Mouse (Mus musculus): ENCODE results near the gene Nhlrc2. TPM values are rescaled to one million over a fixed set of nuclear protein-coding genes. Genes with fewer than 3 reads are reported as not detected.
A peak's percentile ranks its signal among the peaks of the same experiment; 100 is the strongest.

Gene Nhlrc2
- polyA plus RNA-seq, 1 experiment from 2014 or later, result 14.1 TPM

GRCm38 (mm10) chr19:56631451-56631901 is 83.4 kb downstream of the Nhlrc2 start:
- peak; percentile 45; the same call in 1 of the 2 replicates for ATAC-seq
- Histone ChIP-seq H3K27me3 (replicated peaks) (no peaks in the 10 kb centered on the region), H3K36me3 (no peaks in the 10 kb centered on the region), H3K9me3 (no peaks in the 10 kb centered on the region), H3K4me1 (replicated peaks) (peaks cover 9% of the 10 kb centered on the region), H3K4me2 (replicated peaks) (no peak overlapping the region), H3K27ac (no peak overlapping the region), H3K4me3 (replicated peaks) (no peak overlapping the region), H3K9ac (no peak overlapping the region)
- WGBS, result 32% methylated on average over 11 of the region's 11 CpGs

- no peak for ATAC-seq
- Histone ChIP-seq H3K27ac (no peak overlapping the region), H3K4me3 (replicated peaks) (no peak overlapping the region), H3K4me1 (replicated peaks) (no peaks in the 10 kb centered on the region), H3K27me3 (replicated peaks) (no peaks in the 10 kb centered on the region), H3K4me2 (replicated peaks) (no peak overlapping the region), H3K9me3 (0 out of 2 replicates have a peak, but pooled peaks cover 4% of the 10 kb centered on the region), H3K36me3 (no peaks in the 10 kb centered on the region), H3K9ac (no peak overlapping the region)
- WGBS, result 55% methylated on average over 12 of the region's 12 CpGs
Measured at GRCm38 (mm10) chr19:56637035-56637683, 89.1 kb downstream of the Nhlrc2 start.

GRCm38 (mm10) chr19:56637684-56638049 is 89.6 kb downstream of the Nhlrc2 start:
- no peak overlapping the region for H3K4me3 ChIP-seq (replicated peaks)
- WGBS, result 93% methylated on average over 9 of the region's 9 CpGs
- no peaks in the 10 kb centered on the region for H3K36me3 ChIP-seq
- ATAC-seq, result no peak
- H3K27me3 ChIP-seq (replicated peaks), result no peaks in the 10 kb centered on the region
- 0 out of 2 replicates have a peak, but pooled peaks cover 4% of the 10 kb centered on the region for H3K9me3 ChIP-seq
- H3K4me2 ChIP-seq (replicated peaks), result no peak overlapping the region
- H3K4me1 ChIP-seq (replicated peaks), result no peaks in the 10 kb centered on the region
- no peak overlapping the region for H3K9ac ChIP-seq
- H3K27ac ChIP-seq, result no peak overlapping the region

- Histone ChIP-seq H3K36me3 (no peaks in the 10 kb centered on the region), H3K4me1 (replicated peaks) (peaks cover 8% of the 10 kb centered on the region; the same call in 1 of the 2 replicates), H3K9me3 (no peaks in the 10 kb centered on the region), H3K9ac (no peak overlapping the region), H3K27me3 (replicated peaks) (no peaks in the 10 kb centered on the region), H3K4me3 (replicated peaks) (no peak overlapping the region), H3K27ac (peak overlapping the region; percentile 49; the same call in 1 of the 2 replicates), H3K4me2 (replicated peaks) (no peak overlapping the region)
- 56% methylated on average over 7 of the region's 7 CpGs for WGBS
- no peak for ATAC-seq
Measured at GRCm38 (mm10) chr19:56647451-56648120, 99.5 kb downstream of the Nhlrc2 start.

- Histone ChIP-seq H3K27me3 (replicated peaks) (no peaks in the 10 kb centered on the region), H3K4me2 (replicated peaks) (no peak overlapping the region), H3K9me3 (no peaks in the 10 kb centered on the region), H3K4me3 (replicated peaks) (no peak overlapping the region), H3K9ac (no peak overlapping the region), H3K4me1 (replicated peaks) (peaks cover 11% of the 10 kb centered on the region; the same call in 1 of the 2 replicates), H3K27ac (no peak overlapping the region), H3K36me3 (no peaks in the 10 kb centered on the region)
- no peak for ATAC-seq
- 75% methylated on average over 4 of the region's 4 CpGs for WGBS
Measured at GRCm38 (mm10) chr19:56651262-56651661, 103.2 kb downstream of the Nhlrc2 start.

- Histone ChIP-seq H3K27ac (0 out of 2 replicates have a peak overlapping the region, but pooled peaks have one; percentile 36), H3K4me1 (replicated peaks) (peaks cover 11% of the 10 kb centered on the region; the same call in 1 of the 2 replicates), H3K9me3 (no peaks in the 10 kb centered on the region), H3K4me3 (replicated peaks) (0 out of 2 replicates have a peak overlapping the region, but pooled peaks have one; percentile 2), H3K27me3 (replicated peaks) (no peaks in the 10 kb centered on the region), H3K4me2 (replicated peaks) (peak overlapping the region; percentile 41), H3K9ac (no peak overlapping the region), H3K36me3 (no peaks in the 10 kb centered on the region)
- WGBS, result 19% methylated on average over 19 of the region's 19 CpGs
- peak; percentile 80 for ATAC-seq
Measured at GRCm38 (mm10) chr19:56652034-56652962, 104.2 kb downstream of the Nhlrc2 start.

Other genes starting within 250 kb of the Nhlrc2 start
- gene Nrap, start 158.2 kb upstream of the Nhlrc2 start, polyA plus RNA-seq (2015; fragmentation: Nextera tagmentation; extraction: Ambion mirVana), result 0.20 and 0.32 TPM in 2 replicates
- gene Casp7, start 151.1 kb upstream of the Nhlrc2 start, polyA plus RNA-seq (2015; fragmentation: Nextera tagmentation; extraction: Ambion mirVana), result 35.5 and 37.1 TPM in 2 replicates
- gene Plekhs1, start 86.6 kb upstream of the Nhlrc2 start, polyA plus RNA-seq (2015; fragmentation: Nextera tagmentation; extraction: Ambion mirVana), result 0.49 and 0.72 TPM in 2 replicates
- 22.4 and 25.1 TPM in 2 replicates for gene Dclre1a, start within 50 bp of the Nhlrc2 start, polyA plus RNA-seq (2015; fragmentation: Nextera tagmentation; extraction: Ambion mirVana)
- gene Adrb1, start 173.9 kb downstream of the Nhlrc2 start, polyA plus RNA-seq (2015; fragmentation: Nextera tagmentation; extraction: Ambion mirVana), result 0.75 and 1.1 TPM in 2 replicates